Mouse (Mus musculus) left cerebral cortex, adult 11 months (tissue): ENCODE results near the gene Rps28.

Source experiments
- DNase-seq: peaks from one replicate; pipeline ENCODE4 v3.0.0; 2022; ENCODE audit warnings: low spot score

Rps28 gene

GRCm38 (mm10) chr17:33773426-33773825, 50.9 kb downstream of the Rps28 start:
- DNase-seq: no peak

DNA sequence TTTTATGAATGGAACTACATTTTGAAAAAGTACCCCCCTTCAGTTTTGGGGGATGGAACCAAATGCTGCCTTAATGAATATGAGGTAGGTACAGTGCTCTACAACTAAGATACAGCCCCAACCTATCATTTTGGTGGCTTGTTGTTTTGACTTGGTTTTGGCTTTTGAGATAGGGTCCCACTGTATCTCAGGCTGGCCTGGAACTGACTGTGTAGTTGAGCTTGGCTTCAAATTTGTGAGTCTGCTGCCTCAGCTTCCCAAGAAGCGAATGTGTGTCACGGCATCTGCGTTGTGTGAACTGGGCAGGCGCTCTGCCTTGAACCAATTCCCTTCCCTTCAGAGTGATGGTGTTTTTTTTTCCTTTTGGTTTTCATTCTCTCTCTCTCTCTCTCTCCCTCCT, 52.7 kb downstream of the Rps28 start:
- no peak for DNase-seq
